Mouse (Mus musculus) heart, adult 2 months (tissue): ENCODE measurements around the gene Gm11213. TPM values are rescaled to one million over a fixed set of nuclear protein-coding genes. Genes with fewer than 3 reads are reported as not detected.

Source experiments
- DNase-seq, 2 experiments: peaks; one replicate each; pipeline ENCODE4 v3.0.0; 2021
- H3K27ac ChIP-seq: fragments of 200-600 bp; 2 replicates; pipeline ENCODE4 v1.8.1; 2022
- H3K27me3 ChIP-seq: fragments of 200-500 bp; 2 replicates; pipeline ENCODE4 v1.6.1; 2012; ENCODE audit warnings: mild to moderate bottlenecking, low read length, inconsistent platforms, mixed read lengths; ENCODE audit not compliant: control insufficient read depth, insufficient read depth
- H3K36me3 ChIP-seq: fragments of 200-500 bp; 2 replicates; pipeline ENCODE4 v1.6.1; 2012; ENCODE audit warnings: low read length, inconsistent platforms; ENCODE audit not compliant: control insufficient read depth, insufficient read depth
- H3K4me1 ChIP-seq: fragments of 200-500 bp; 2 replicates; pipeline ENCODE4 v1.6.1; 2011; ENCODE audit warnings: low read length; ENCODE audit not compliant: control insufficient read depth, insufficient read depth
- H3K4me3 ChIP-seq: fragments of 200-600 bp; 2 replicates; pipeline ENCODE4 v1.8.1; 2022
- H3K79me2 ChIP-seq: fragments of 200-500 bp; replicated peaks from 2 replicates; pipeline ENCODE4 v1.6.1; 2012; ENCODE audit warnings: mild to moderate bottlenecking, inconsistent platforms, low read length, moderate library complexity, mixed read lengths; ENCODE audit not compliant: control insufficient read depth, insufficient read depth
- H3K9ac ChIP-seq: fragments of 200-500 bp; 2 replicates; pipeline ENCODE4 v1.6.1; 2012; ENCODE audit warnings: low read depth, mild to moderate bottlenecking, control low read depth, inconsistent platforms, low read length, mixed read lengths
- CTCF ChIP-seq: fragments of 200-600 bp; IDR thresholded peaks from 2 replicates; pipeline ENCODE4 v1.8.1; 2022; ENCODE audit warnings: antibody characterized with exemption, mild to moderate bottlenecking, moderate library complexity
- EP300 ChIP-seq: fragments of 200-500 bp; IDR thresholded peaks from 2 replicates; pipeline ENCODE4 v1.6.1; 2011; ENCODE audit warnings: low read depth, low read length, control low read depth; ENCODE audit not compliant: insufficient read depth
- POLR2A ChIP-seq: fragments of 200-500 bp; IDR thresholded peaks from 2 replicates; pipeline ENCODE4 v1.6.1; 2011; ENCODE audit warnings: mild to moderate bottlenecking, low read depth, low read length, control low read depth; ENCODE audit not compliant: insufficient read depth
- WGBS: fragments of 180-500 bp; shearing (Covaris S2); methylation state at CpG from one replicate; pipeline ENCODE4 v1.1.7; 2018; 5-methylcytosine and 5-hydroxymethylcytosine counted together
- intact Hi-C: fragments of 180-260 bp; cut with DNase I; formaldehyde crosslinking; loops from one replicate; pipeline ENCODE4 v1.15.1; 2025
- long read RNA-seq: library from polyadenylated mRNA; stranded (forward); transcript quantifications from one replicate; pipeline ENCODE4 v2.0.0, GENCODE M21; 2021
- polyA plus RNA-seq: library from polyadenylated mRNA; depleted of rRNA; stranded (reverse); fragments of >200 nt; gene quantifications from 2 replicates; pipeline ENCODE4 v1.2.3, GENCODE M21; 2012; rRNA removed
- total RNA-seq, 2 experiments: library from RNA; stranded (reverse); gene quantifications; 2 replicates each; pipeline ENCODE4 v1.2.3; 2021

Gene Gm11213
- total RNA-seq (not detected), polyA plus RNA-seq (not detected in 2 replicates)
- long read RNA-seq = 0 reads

- WGBS = 71% methylated on average over 3 of the region's 3 CpGs
- Histone ChIP-seq H3K4me1 (peaks cover 2% of the 10 kb centered on the region; the same call in 1 of the 2 replicates), H3K9ac (no peak within 1 kb of the TSS), H3K27me3 (no peaks in the 10 kb centered on the region), H3K4me3 (no peak within 1 kb of the TSS), H3K79me2 (no peaks in the 10 kb centered on the region), H3K27ac (peak within 1 kb of the TSS; percentile 75), H3K36me3 (no peaks in the 10 kb centered on the region; the same call in 1 of the 2 replicates)
- TF ChIP-seq POLR2A (no peak), EP300 (no peak), CTCF (no peak)
- no peak for DNase-seq
- intact Hi-C loops = loop anchor here (5.0 kb wide), 1 partner anchor 93 kb away; no protein-coding TSS in a partner anchor
These were observed at the start of gene Gm11213 for GRCm38 (mm10) chr4:63604945-63605344. Gene Gm11213 (minus strand): TSS chr4:63605261.

DNA sequence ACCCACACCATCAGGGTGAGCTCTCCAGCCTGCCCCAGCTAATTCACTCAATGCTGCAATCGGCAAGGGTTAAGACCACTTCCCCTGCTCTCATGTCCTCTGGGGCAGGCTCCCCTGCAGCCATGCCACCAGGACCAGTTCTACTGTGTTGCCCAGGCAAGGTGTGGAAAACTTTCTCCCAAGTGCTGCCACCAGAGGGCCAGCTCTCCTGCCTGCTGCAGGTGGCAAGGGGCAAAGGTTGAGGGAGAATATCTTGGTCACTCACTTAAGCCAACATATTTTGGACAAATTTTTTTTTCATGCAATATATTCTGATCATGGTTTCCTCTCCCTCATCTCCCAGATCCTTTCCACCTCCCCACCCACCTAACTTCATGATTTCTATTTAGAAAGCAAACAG, 49.3 kb upstream of the Gm11213 start:
- WGBS = 76% methylated on average over 1 of the region's 1 CpGs
- H3K4me3 ChIP-seq = no peak overlapping the region
- no peaks in the 10 kb centered on the region for H3K4me1 ChIP-seq
- no peak overlapping the region for H3K9ac ChIP-seq
- no peaks in the 10 kb centered on the region for H3K79me2 ChIP-seq
- no peak for DNase-seq
- no peak overlapping the region for H3K27ac ChIP-seq
- TF ChIP-seq CTCF (peak; percentile 44), EP300 (no peak), POLR2A (no peak)
- intact Hi-C loops = loop anchor here (2.0 kb wide), 1 partner anchor 16 kb away; no protein-coding TSS in a partner anchor
- H3K36me3 ChIP-seq = no peaks in the 10 kb centered on the region
- no peaks in the 10 kb centered on the region for H3K27me3 ChIP-seq

DNA sequence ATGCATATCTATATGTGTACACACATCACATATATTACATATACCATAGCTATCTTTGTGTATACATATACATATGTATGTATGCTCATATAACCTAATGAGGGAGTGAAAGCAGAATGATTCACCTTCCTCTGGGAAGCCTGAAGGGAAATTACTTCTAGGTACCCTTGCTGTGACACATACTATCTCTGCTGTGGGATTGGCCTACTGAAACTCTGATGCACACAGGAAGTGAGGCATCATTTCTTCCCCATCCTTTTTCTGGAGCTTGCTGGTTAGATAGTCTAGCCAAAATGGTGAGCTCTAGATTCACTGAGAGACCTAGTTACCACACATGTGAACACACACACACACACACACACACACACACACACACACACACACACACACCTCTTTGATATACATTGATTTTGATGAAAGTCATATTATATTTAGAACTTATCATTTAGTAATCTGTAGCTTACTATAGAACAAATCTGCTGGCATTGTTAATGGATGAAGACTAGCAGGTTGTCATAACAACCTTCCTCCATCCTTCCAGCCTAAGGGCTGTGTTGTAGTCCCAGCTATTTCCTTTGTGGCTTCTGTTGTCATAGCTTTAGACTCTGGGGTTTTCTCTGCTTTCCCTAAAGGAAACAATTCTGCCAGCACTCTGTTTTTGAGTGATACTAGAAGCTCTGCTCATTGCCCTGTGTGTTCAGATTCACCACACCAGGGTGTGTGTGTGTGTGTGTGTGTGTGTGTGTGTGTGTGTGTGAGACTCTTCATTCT, 39.1 kb upstream of the Gm11213 start:
- no peaks in the 10 kb centered on the region for H3K79me2 ChIP-seq
- no peak overlapping the region for H3K4me3 ChIP-seq
- intact Hi-C loops = no loop called here
- TF ChIP-seq EP300 (no peak), CTCF (no peak), POLR2A (no peak)
- no peak overlapping the region for H3K27ac ChIP-seq
- no peaks in the 10 kb centered on the region for H3K4me1 ChIP-seq
- no peaks in the 10 kb centered on the region for H3K36me3 ChIP-seq
- DNase-seq = no peak
- H3K27me3 ChIP-seq = no peaks in the 10 kb centered on the region
- H3K9ac ChIP-seq = no peak overlapping the region

DNA sequence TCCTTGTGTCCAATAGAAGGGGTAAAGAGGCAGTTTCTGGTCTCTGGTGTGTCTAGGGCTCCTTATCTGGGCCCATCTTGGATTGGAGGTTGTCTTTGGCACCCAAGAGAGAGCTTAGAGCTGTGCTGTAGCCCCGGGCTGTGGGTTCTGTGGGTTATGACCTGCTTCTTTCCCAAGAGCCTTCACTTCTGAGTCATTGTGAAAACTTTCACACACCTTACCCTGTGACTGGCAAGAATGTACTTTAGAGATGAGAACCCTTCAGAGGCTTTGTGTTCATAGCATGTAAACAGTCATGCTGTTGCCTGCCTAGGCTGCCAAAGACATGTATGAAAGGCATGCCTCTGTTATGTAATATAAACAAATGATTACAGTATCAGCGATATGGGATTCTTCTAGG, 34.8 kb upstream of the Gm11213 start:
- H3K27me3 ChIP-seq = no peaks in the 10 kb centered on the region
- intact Hi-C loops = loop anchor here (2.0 kb wide), 1 partner anchor 15 kb away; no protein-coding TSS in a partner anchor
- H3K79me2 ChIP-seq = no peaks in the 10 kb centered on the region
- H3K27ac ChIP-seq = no peak overlapping the region
- no peak overlapping the region for H3K9ac ChIP-seq
- 72% methylated on average over 2 of the region's 2 CpGs for WGBS
- TF ChIP-seq POLR2A (no peak), EP300 (no peak), CTCF (no peak)
- no peak for DNase-seq
- H3K36me3 ChIP-seq = no peaks in the 10 kb centered on the region
- H3K4me1 ChIP-seq = no peaks in the 10 kb centered on the region
- H3K4me3 ChIP-seq = no peak overlapping the region

GRCm38 (mm10) chr4:63638603-63639002, 33.5 kb upstream of the Gm11213 start:
- no peaks in the 10 kb centered on the region for H3K4me1 ChIP-seq
- TF ChIP-seq EP300 (no peak), CTCF (no peak), POLR2A (no peak)
- intact Hi-C loops = loop anchor here (2.0 kb wide), 1 partner anchor 16 kb away; no protein-coding TSS in a partner anchor
- H3K36me3 ChIP-seq = no peaks in the 10 kb centered on the region
- H3K4me3 ChIP-seq = no peak overlapping the region
- WGBS = 47% methylated on average over 1 of the region's 1 CpGs
- DNase-seq = no peak
- no peaks in the 10 kb centered on the region for H3K27me3 ChIP-seq
- no peak overlapping the region for H3K27ac ChIP-seq
- no peaks in the 10 kb centered on the region for H3K79me2 ChIP-seq
- H3K9ac ChIP-seq = no peak overlapping the region

GRCm38 (mm10) chr4:63633181-63633580, 28.1 kb upstream of the Gm11213 start:
- Histone ChIP-seq H3K36me3 (no peaks in the 10 kb centered on the region), H3K27me3 (no peaks in the 10 kb centered on the region), H3K9ac (no peak overlapping the region), H3K4me3 (no peak overlapping the region), H3K79me2 (no peaks in the 10 kb centered on the region), H3K4me1 (no peaks in the 10 kb centered on the region), H3K27ac (no peak overlapping the region)
- 68% methylated on average over 2 of the region's 2 CpGs for WGBS
- TF ChIP-seq POLR2A (no peak), CTCF (no peak), EP300 (no peak)
- intact Hi-C loops = no loop called here
- no peak for DNase-seq
